Mouse (Mus musculus): ENCODE measurements around the gene 1700020A23Rik. TPM values are rescaled to one million over a fixed set of nuclear protein-coding genes. Genes with fewer than 3 reads are reported as not detected.

Gene 1700020A23Rik
- total RNA-seq, 2 experiments from 2014 or later: not detected

GRCm38 (mm10) chr2:130448449-130448848 is 43.4 kb downstream of the 1700020A23Rik start:
- Histone ChIP-seq H3K4me3 (no peak overlapping the region), H3K27ac (no peak overlapping the region)
- intact Hi-C loops (cut with DNase I): no loop called here
- no peak for DNase-seq
- TF ChIP-seq CTCF (IDR thresholded peaks at IDR 0.05): no peak

GRCm38 (mm10) chr2:130449021-130449793 is 44.1 kb downstream of the 1700020A23Rik start:
- intact Hi-C loops (cut with DNase I): no loop called here
- Histone ChIP-seq H3K27ac (peak overlapping the region; percentile 90), H3K4me3 (peak overlapping the region; percentile 85)
- TF ChIP-seq CTCF (IDR thresholded peaks at IDR 0.05): no peak
- DNase-seq: no peak

GRCm38 (mm10) chr2:130449794-130450433 is 44.9 kb downstream of the 1700020A23Rik start, which contains the start of gene Ptpra:
Ptpra (plus strand) TSS chr2:130450278.
- H3K4me3 ChIP-seq: peak within 1 kb of the TSS; percentile 85
- peak; percentile 95 for DNase-seq
- TF ChIP-seq CTCF (IDR thresholded peaks at IDR 0.05): no peak
- H3K27ac ChIP-seq: peak within 1 kb of the TSS; percentile 90
- intact Hi-C loops (cut with DNase I): no loop called here

GRCm38 (mm10) chr2:130450434-130450796 is 45.4 kb downstream of the 1700020A23Rik start:
- DNase-seq: peak; percentile 86
- Histone ChIP-seq H3K27ac (peak overlapping the region; percentile 90), H3K4me3 (peak overlapping the region; percentile 85)
- no peak for TF ChIP-seq CTCF (IDR thresholded peaks at IDR 0.05)
- intact Hi-C loops (cut with DNase I): no loop called here

GRCm38 (mm10) chr2:130451086-130451726 is 46.1 kb downstream of the 1700020A23Rik start:
- TF ChIP-seq CTCF (IDR thresholded peaks at IDR 0.05): no peak
- DNase-seq: no peak
- H3K4me3 ChIP-seq: peak overlapping the region; percentile 85
- intact Hi-C loops (cut with DNase I): no loop called here
- peak overlapping the region; percentile 90 for H3K27ac ChIP-seq

- TF ChIP-seq CTCF (IDR thresholded peaks at IDR 0.05): no peak
- DNase-seq: no peak
- intact Hi-C loops (cut with DNase I): no loop called here
- Histone ChIP-seq H3K27ac (peak overlapping the region; percentile 90; the same call in 1 of the 2 replicates), H3K4me3 (peak overlapping the region; percentile 85)
Measured at GRCm38 (mm10) chr2:130451727-130452090, 46.6 kb downstream of the 1700020A23Rik start.

- intact Hi-C loops (cut with DNase I): no loop called here
- Histone ChIP-seq H3K4me3 (no peak overlapping the region), H3K27ac (no peak overlapping the region)
- DNase-seq: no peak
- TF ChIP-seq CTCF (IDR thresholded peaks at IDR 0.05): no peak
Measured at GRCm38 (mm10) chr2:130452266-130452665, 47.2 kb downstream of the 1700020A23Rik start.

GRCm38 (mm10) chr2:130453421-130453820 is 48.4 kb downstream of the 1700020A23Rik start:
- intact Hi-C loops (cut with DNase I): no loop called here

GRCm38 (mm10) chr2:130454748-130455370 is 49.8 kb downstream of the 1700020A23Rik start:
- no peak for DNase-seq
- Histone ChIP-seq H3K4me3 (no peak overlapping the region), H3K27ac (no peak overlapping the region)
- no peak for TF ChIP-seq CTCF (IDR thresholded peaks at IDR 0.05)
- intact Hi-C loops (cut with DNase I): no loop called here

More at GRCm38 (mm10) chr2:130453421-130453820, 48.4 kb downstream of the 1700020A23Rik start:
- Histone ChIP-seq H3K27ac (peak overlapping the region; percentile 6; the same call in 1 of the 2 replicates), H3K4me3 (no peak overlapping the region)
- no peak for TF ChIP-seq CTCF (IDR thresholded peaks at IDR 0.05)
- no peak for DNase-seq

Other genes starting within 250 kb of the 1700020A23Rik start
- gene Snrpb, start 225.9 kb upstream of the 1700020A23Rik start, total RNA-seq (2021): 100 to 1,000 TPM; 124 to 137 TPM
- not detected for gene Tmc2, start 210.1 kb upstream of the 1700020A23Rik start, total RNA-seq (2021)
- 10 to 100 TPM; 36.4 to 38.6 TPM for gene Nop56, start 130.8 kb upstream of the 1700020A23Rik start, total RNA-seq (2021)
- 100 to 1,000 TPM; 416 to 563 TPM for gene Idh3b, start 120.7 kb upstream of the 1700020A23Rik start, total RNA-seq (2021)
- under 1 TPM; 0.26 to 0.47 TPM for gene Ebf4, start 110.1 kb upstream of the 1700020A23Rik start, total RNA-seq (2021)
- 1 to 10 TPM; 1.0 to 1.1 TPM for gene Cpxm1, start 7.7 kb upstream of the 1700020A23Rik start, total RNA-seq (2021)
- gene Gm28372, start within 50 bp of the 1700020A23Rik start, total RNA-seq (2021): not detected
- not detected for gene Tmem239, start 1.2 kb downstream of the 1700020A23Rik start, total RNA-seq (2021)
- 10 to 100 TPM; 15.7 to 19.1 TPM for gene Vps16, start 19.1 kb downstream of the 1700020A23Rik start, total RNA-seq (2021)
- gene Pced1a, start 19.4 kb downstream of the 1700020A23Rik start, total RNA-seq (2021): 1 to 10 TPM; 4.5 to 5.0 TPM
- 10 to 100 TPM; 16.0 to 23.3 TPM for gene Ptpra, start 45.0 kb downstream of the 1700020A23Rik start, total RNA-seq (2021)
- 10 to 100 TPM; 44.7 to 53.9 TPM for gene Mrps26, start 158.5 kb downstream of the 1700020A23Rik start, total RNA-seq (2021)
- not detected for gene Oxt, start 170.9 kb downstream of the 1700020A23Rik start, total RNA-seq (2021)
- gene Avp, start 177.3 kb downstream of the 1700020A23Rik start, total RNA-seq (2021): not detected
- gene Fastkd5, start 224.8 kb downstream of the 1700020A23Rik start, total RNA-seq (2021): 1 to 10 TPM; 6.0 to 7.5 TPM
- 1 to 10 TPM; 4.9 to 5.0 TPM for gene Ubox5, start 224.8 kb downstream of the 1700020A23Rik start, total RNA-seq (2021)
- 1 to 10 TPM; 2.3 to 3.3 TPM for gene Lzts3, start 237.5 kb downstream of the 1700020A23Rik start, total RNA-seq (2021)